Mouse (Mus musculus): Measurements from ENCODE around the gene 1700020N01Rik. TPM values are rescaled to one million over a fixed set of nuclear protein-coding genes. Genes with fewer than 3 reads are reported as not detected.

Gene 1700020N01Rik
- not detected in 2 replicates for polyA plus RNA-seq (2014; fragmentation: Nextera tagmentation; extraction: Ambion mirVana)

- Histone ChIP-seq H3K9me3 (ENCODE audit: control insufficient read depth, low read length) (no peaks in the 10 kb centered on the region; the same call in 1 of the 2 replicates), H3K27me3 (ENCODE audit: control insufficient read depth, insufficient read depth, low read length) (no peaks in the 10 kb centered on the region), H3K4me1 (ENCODE audit: control insufficient read depth, insufficient read depth, low read length) (no peaks in the 10 kb centered on the region), H3K27ac (ENCODE audit: low read depth, low read length) (no peak within 1 kb of the TSS), H3K9ac (ENCODE audit: low read depth, low read length) (no peak within 1 kb of the TSS), H3K4me2 (replicated peaks; ENCODE audit: low read depth, low read length) (no peak within 1 kb of the TSS), H3K4me3 (ENCODE audit: low read length) (no peak within 1 kb of the TSS), H3K36me3 (ENCODE audit: control insufficient read depth, insufficient read depth, low read length) (no peaks in the 10 kb centered on the region)
- no peak for ATAC-seq (ENCODE audit: low FRiP score, low TSS enrichment)
- 94% methylated on average over 22 of the region's 22 CpGs for WGBS
Measured at GRCm38 (mm10) chr10:21592896-21593380, at the start of gene 1700020N01Rik. Gene 1700020N01Rik (plus strand): TSS chr10:21593145.

- no peaks in the 10 kb centered on the region for H3K36me3 ChIP-seq (ENCODE audit: control insufficient read depth, insufficient read depth, low read length)
- WGBS, result 57% methylated on average over 3 of the region's 3 CpGs
Measured at GRCm38 (mm10) chr10:21543576-21544278, 49.2 kb upstream of the 1700020N01Rik start.

GRCm38 (mm10) chr10:21544721-21545120 lies 48.2 kb upstream of the 1700020N01Rik start:
- Histone ChIP-seq H3K27ac (ENCODE audit: low read depth, low read length) (no peak overlapping the region), H3K36me3 (ENCODE audit: control insufficient read depth, insufficient read depth, low read length) (no peaks in the 10 kb centered on the region), H3K4me3 (ENCODE audit: low read length) (no peak overlapping the region), H3K4me1 (ENCODE audit: control insufficient read depth, insufficient read depth, low read length) (no peaks in the 10 kb centered on the region), H3K27me3 (ENCODE audit: control insufficient read depth, insufficient read depth, low read length) (no peaks in the 10 kb centered on the region), H3K9ac (ENCODE audit: low read depth, low read length) (no peak overlapping the region), H3K9me3 (ENCODE audit: control insufficient read depth, low read length) (no peaks in the 10 kb centered on the region), H3K4me2 (replicated peaks; ENCODE audit: low read depth, low read length) (no peak overlapping the region)
- WGBS, result 88% methylated on average over 4 of the region's 4 CpGs
- no peak for ATAC-seq (ENCODE audit: low FRiP score, low TSS enrichment)

More at GRCm38 (mm10) chr10:21543576-21544278, 49.2 kb upstream of the 1700020N01Rik start:
- H3K4me3 ChIP-seq (ENCODE audit: low read length), result no peak overlapping the region
- no peaks in the 10 kb centered on the region for H3K9me3 ChIP-seq (ENCODE audit: control insufficient read depth, low read length)
- no peak overlapping the region for H3K27ac ChIP-seq (ENCODE audit: low read depth, low read length)
- H3K27me3 ChIP-seq (ENCODE audit: control insufficient read depth, insufficient read depth, low read length), result no peaks in the 10 kb centered on the region
- H3K4me1 ChIP-seq (ENCODE audit: control insufficient read depth, insufficient read depth, low read length), result no peaks in the 10 kb centered on the region
- H3K4me2 ChIP-seq (replicated peaks; ENCODE audit: low read depth, low read length), result no peak overlapping the region
- ATAC-seq (ENCODE audit: low FRiP score, low TSS enrichment), result no peak
- no peak overlapping the region for H3K9ac ChIP-seq (ENCODE audit: low read depth, low read length)

GRCm38 (mm10) chr10:21545446-21545845 lies 47.5 kb upstream of the 1700020N01Rik start:
- Histone ChIP-seq H3K4me3 (ENCODE audit: low read length) (no peak overlapping the region), H3K9ac (ENCODE audit: low read depth, low read length) (no peak overlapping the region), H3K4me1 (ENCODE audit: control insufficient read depth, insufficient read depth, low read length) (no peaks in the 10 kb centered on the region), H3K27me3 (ENCODE audit: control insufficient read depth, insufficient read depth, low read length) (no peaks in the 10 kb centered on the region), H3K27ac (ENCODE audit: low read depth, low read length) (no peak overlapping the region), H3K36me3 (ENCODE audit: control insufficient read depth, insufficient read depth, low read length) (no peaks in the 10 kb centered on the region), H3K4me2 (replicated peaks; ENCODE audit: low read depth, low read length) (no peak overlapping the region), H3K9me3 (ENCODE audit: control insufficient read depth, low read length) (no peaks in the 10 kb centered on the region)
- 34% methylated on average over 6 of the region's 6 CpGs for WGBS
- no peak for ATAC-seq (ENCODE audit: low FRiP score, low TSS enrichment)

- Histone ChIP-seq H3K4me2 (replicated peaks; ENCODE audit: low read depth, low read length) (no peak overlapping the region), H3K9ac (ENCODE audit: low read depth, low read length) (no peak overlapping the region), H3K9me3 (ENCODE audit: control insufficient read depth, low read length) (no peaks in the 10 kb centered on the region), H3K27ac (ENCODE audit: low read depth, low read length) (no peak overlapping the region), H3K27me3 (ENCODE audit: control insufficient read depth, insufficient read depth, low read length) (no peaks in the 10 kb centered on the region), H3K4me1 (ENCODE audit: control insufficient read depth, insufficient read depth, low read length) (no peaks in the 10 kb centered on the region), H3K36me3 (ENCODE audit: control insufficient read depth, insufficient read depth, low read length) (no peaks in the 10 kb centered on the region), H3K4me3 (ENCODE audit: low read length) (no peak overlapping the region)
- no peak for ATAC-seq (ENCODE audit: low FRiP score, low TSS enrichment)
- 74% methylated on average over 9 of the region's 9 CpGs for WGBS
Measured at GRCm38 (mm10) chr10:21548871-21549505, 44.0 kb upstream of the 1700020N01Rik start.

GRCm38 (mm10) chr10:21552967-21553682 lies 39.8 kb upstream of the 1700020N01Rik start:
- Histone ChIP-seq H3K27me3 (ENCODE audit: control insufficient read depth, insufficient read depth, low read length) (no peaks in the 10 kb centered on the region), H3K9ac (ENCODE audit: low read depth, low read length) (no peak overlapping the region), H3K9me3 (ENCODE audit: control insufficient read depth, low read length) (no peaks in the 10 kb centered on the region), H3K4me3 (ENCODE audit: low read length) (no peak overlapping the region), H3K4me1 (ENCODE audit: control insufficient read depth, insufficient read depth, low read length) (no peaks in the 10 kb centered on the region), H3K4me2 (replicated peaks; ENCODE audit: low read depth, low read length) (no peak overlapping the region), H3K36me3 (ENCODE audit: control insufficient read depth, insufficient read depth, low read length) (no peaks in the 10 kb centered on the region), H3K27ac (ENCODE audit: low read depth, low read length) (no peak overlapping the region)
- no peak for ATAC-seq (ENCODE audit: low FRiP score, low TSS enrichment)
- 90% methylated on average over 8 of the region's 8 CpGs for WGBS

GRCm38 (mm10) chr10:21553683-21554035 lies 39.3 kb upstream of the 1700020N01Rik start:
- no peaks in the 10 kb centered on the region for H3K27me3 ChIP-seq (ENCODE audit: control insufficient read depth, insufficient read depth, low read length)
- no peak overlapping the region for H3K9ac ChIP-seq (ENCODE audit: low read depth, low read length)
- no peak overlapping the region for H3K27ac ChIP-seq (ENCODE audit: low read depth, low read length)
- 88% methylated on average over 4 of the region's 4 CpGs for WGBS
- no peak for ATAC-seq (ENCODE audit: low FRiP score, low TSS enrichment)
- H3K36me3 ChIP-seq (ENCODE audit: control insufficient read depth, insufficient read depth, low read length), result no peaks in the 10 kb centered on the region
- H3K4me2 ChIP-seq (replicated peaks; ENCODE audit: low read depth, low read length), result no peak overlapping the region
- H3K4me3 ChIP-seq (ENCODE audit: low read length), result no peak overlapping the region
- H3K9me3 ChIP-seq (ENCODE audit: control insufficient read depth, low read length), result no peaks in the 10 kb centered on the region
- no peaks in the 10 kb centered on the region for H3K4me1 ChIP-seq (ENCODE audit: control insufficient read depth, insufficient read depth, low read length)

GRCm38 (mm10) chr10:21554896-21555580 lies 37.9 kb upstream of the 1700020N01Rik start:
- no peak overlapping the region for H3K4me3 ChIP-seq (ENCODE audit: low read length)
- H3K36me3 ChIP-seq (ENCODE audit: control insufficient read depth, insufficient read depth, low read length), result no peaks in the 10 kb centered on the region
- H3K27ac ChIP-seq (ENCODE audit: low read depth, low read length), result no peak overlapping the region
- no peaks in the 10 kb centered on the region for H3K27me3 ChIP-seq (ENCODE audit: control insufficient read depth, insufficient read depth, low read length)
- 75% methylated on average over 11 of the region's 11 CpGs for WGBS
- H3K4me2 ChIP-seq (replicated peaks; ENCODE audit: low read depth, low read length), result no peak overlapping the region
- H3K9ac ChIP-seq (ENCODE audit: low read depth, low read length), result no peak overlapping the region
- H3K4me1 ChIP-seq (ENCODE audit: control insufficient read depth, insufficient read depth, low read length), result peaks cover 5% of the 10 kb centered on the region; the same call in 1 of the 2 replicates
- ATAC-seq (ENCODE audit: low FRiP score, low TSS enrichment), result no peak
- no peaks in the 10 kb centered on the region for H3K9me3 ChIP-seq (ENCODE audit: control insufficient read depth, low read length)

Data from kidney, embryonic 14.5 days (tissue).